Comparison of ENCODE assay signal across 18 mouse cellular contexts in genomic region chr12:119034828-119035227, GRCm38 (mm10).
DNase-seq lines count a peak whose midpoint lies in the region; ATAC-seq lines count a peak whose summit lies in the region.
"Had no signal": no experiment of that assay in that cellular context is flagged by ENCODE, and none has a peak within 500 bp of the region (broad histone marks: within the 10 kb centered on the region; RNA-seq: fewer than 3 reads in every experiment).

No protein-coding gene starts in this region.

- ATAC-seq in frontal cortex, adult (ENCODE audit: low TSS enrichment): peak; percentile 94
- ATAC-seq in CD4-positive, CD25-positive, alpha-beta regulatory T cell, adult 4 months: no peak
- ATAC-seq: forebrain, embryonic 14.5 days; forebrain, embryonic 16.5 days had no signal

- DNase-seq in frontal cortex, postnatal 36 days (ENCODE audit: low spot score in 2 of 2): no peak
- peak; percentile 13 for DNase-seq in layer of hippocampus, adult 9-11 months
- no peak for DNase-seq in layer of hippocampus, adult 8-10 months (ENCODE audit: low spot score in 2 of 2)
- peak; percentile 78 for DNase-seq in brain, adult 2 months (ENCODE audit: low read depth, low spot score)
- DNase-seq in adrenal gland, postnatal 36 days: no peak
- DNase-seq: adrenal gland, adult 2 months; adrenal gland, postnatal 10 days; adrenal gland, postnatal 25 days; cerebellum, adult 11 months; cerebellum, adult 18-20 months; cerebellum, adult 8-10 months; cerebellum, postnatal 14 days; cerebellum, postnatal 36 days; embryo, embryonic 11 days had no signal

Comparison
In these comparisons a context has a peak if more than half of its experiments do, and no peak if none do; other contexts are left out.
1. DNase-seq: peak in layer of hippocampus, adult 9-11 months (single experiment) and brain, adult 2 months (single experiment); none in frontal cortex, postnatal 36 days (0 of 2), layer of hippocampus, adult 8-10 months (0 of 2) and adrenal gland, postnatal 36 days (0 of 2).